Mouse (Mus musculus) left cerebral cortex, postnatal 25 days (tissue): Measurements from ENCODE around the gene Trim37. TPM values are rescaled to one million over a fixed set of nuclear protein-coding genes. Genes with fewer than 3 reads are reported as not detected.
"Not testable (repeated sequence)": the region's sequence is repeated elsewhere in the genome, so short reads cannot be mapped to it uniquely, and the experiment has no call there.

Experiments used
- DNase-seq, 2 experiments: peaks; one replicate each; pipeline ENCODE4 v3.0.0; 2022; ENCODE audit warnings: low spot score in 2 of 2, mixed read lengths in 1 of 2
- intact Hi-C: fragments of 180-260 bp; cut with DNase I; formaldehyde crosslinking; loops from one replicate; pipeline ENCODE4 v1.15.1; 2025
- microRNA-seq, 2 experiments: library from miRNA; unstranded; fragments of <30 nt; microRNA quantifications; one replicate each; pipeline ENCODE4 v1.2.0; 2022
- total RNA-seq, 2 experiments: library from RNA; stranded (reverse); gene quantifications; 2 replicates each; pipeline ENCODE4 v1.2.3; 2021

The Trim37 gene
- total RNA-seq, 2 experiments from 2014 or later, result 233 to 239 TPM

GRCm38 (mm10) chr11:87259792-87260191, 132.9 kb downstream of the Trim37 start:
- DNase-seq, result no peak
- intact Hi-C loops, result no loop called here

GRCm38 (mm10) chr11:87261705-87262104, 134.8 kb downstream of the Trim37 start:
- intact Hi-C loops, result not testable (repeated sequence)

GRCm38 (mm10) chr11:87263946-87264345, 137.1 kb downstream of the Trim37 start:
- no peak for DNase-seq
- intact Hi-C loops, result no loop called here

More at GRCm38 (mm10) chr11:87261705-87262104, 134.8 kb downstream of the Trim37 start:
- not testable (repeated sequence) for DNase-seq

- DNase-seq, result no peak
Measured at GRCm38 (mm10) chr11:87266246-87266645, 139.4 kb downstream of the Trim37 start.

GRCm38 (mm10) chr11:87268803-87269202, 141.9 kb downstream of the Trim37 start:
- intact Hi-C loops, result no loop called here
- DNase-seq, result no peak

More at GRCm38 (mm10) chr11:87266246-87266645, 139.4 kb downstream of the Trim37 start:
- intact Hi-C loops, result no loop called here

Small RNA genes within 50 kb of the gene (microRNA-seq; reads per million reads assigned to microRNA genes)
- gene Mir301, result 122 to 781 reads per million in 2 experiments

Other genes starting within 250 kb of the Trim37 start
- 10 to 100 TPM; 49.8 to 61.2 TPM for gene Ypel2, start 133.4 kb upstream of the Trim37 start, total RNA-seq
- gene Gdpd1, start 53.0 kb upstream of the Trim37 start, total RNA-seq, result 10 to 100 TPM; 41.3 to 46.1 TPM
- 10 to 100 TPM; 16.6 to 16.9 TPM for gene Smg8, start 40.3 kb upstream of the Trim37 start, total RNA-seq
- gene Prr11, start 18.4 kb upstream of the Trim37 start, total RNA-seq, result under 1 TPM; 0.32 to 0.34 TPM
- 10 to 100 TPM; 11.2 to 12.3 TPM for gene Ska2, start 17.8 kb upstream of the Trim37 start, total RNA-seq
- gene Ppm1e, start 231.9 kb downstream of the Trim37 start, total RNA-seq, result 100 to 1,000 TPM; 153 to 162 TPM